Mouse (Mus musculus): ENCODE measurements around the gene Dclk2. TPM values are rescaled to one million over a fixed set of nuclear protein-coding genes. Genes with fewer than 3 reads are reported as not detected.

Dclk2 gene
- 11.1 and 11.5 TPM in 2 replicates for polyA plus RNA-seq (2021; fragmentation: Nextera tagmentation)
- long read RNA-seq, experiment 1, full-length matches to known transcripts = 1 of 38 reads
- long read RNA-seq, experiment 1, partial matches to known transcripts = 13 of 38 reads
- long read RNA-seq, experiment 1, other reads (novel, unspliced or antisense) = 24 of 38 reads
- long read RNA-seq, experiment 2, full-length matches to known transcripts = 8 of 149 reads
- long read RNA-seq, experiment 2, partial matches to known transcripts = 22 of 149 reads
- long read RNA-seq, experiment 2, other reads (novel, unspliced or antisense) = 119 of 149 reads

GRCm38 (mm10) chr3:86920343-86921083, at the start of gene Dclk2:
Gene Dclk2, minus strand, starts transcription at chr3:86920852.

Other genes starting within 250 kb of the Dclk2 start
- 0.93 and 1.2 TPM in 2 replicates for gene Cd1d1, start 78.6 kb upstream of the Dclk2 start, polyA plus RNA-seq (2021; fragmentation: Nextera tagmentation)

Data from layer of hippocampus, adult 6 months (tissue).